Mouse (Mus musculus) stomach, embryonic 15.5 days (tissue): Measurements from ENCODE around the gene Gm13090. TPM values are rescaled to one million over a fixed set of nuclear protein-coding genes. Genes with fewer than 3 reads are reported as not detected.

ENCODE experiments used
- ATAC-seq: fragments of 200-750 bp; cut with Nextera tagmentation; 2 replicates; pipeline ENCODE4 v1.8.0; 2017; ENCODE audit warnings: low read depth, moderate number of reproducible peaks, moderate TSS enrichment; ENCODE audit not compliant: insufficient read depth, low FRiP score
- H3K27ac ChIP-seq: fragments of 300-500 bp; sonication (generic); 2 replicates; pipeline ENCODE4 v1.5.1; 2015; ENCODE audit warnings: mild to moderate bottlenecking, inconsistent platforms
- H3K27me3 ChIP-seq: fragments of 300-500 bp; sonication (generic); replicated peaks from 2 replicates; pipeline ENCODE4 v1.6.1; 2015; ENCODE audit warnings: inconsistent platforms
- H3K36me3 ChIP-seq: fragments of 300-500 bp; sonication (generic); 2 replicates; pipeline ENCODE4 v1.6.1; 2015; ENCODE audit warnings: inconsistent platforms
- H3K4me1 ChIP-seq: fragments of 300-500 bp; sonication (generic); 2 replicates; pipeline ENCODE4 v1.6.1; 2015; ENCODE audit warnings: inconsistent platforms
- H3K4me2 ChIP-seq: fragments of 300-500 bp; sonication (generic); 2 replicates; pipeline ENCODE4 v1.6.1; 2015; ENCODE audit warnings: mild to moderate bottlenecking, inconsistent platforms
- H3K4me3 ChIP-seq: fragments of 300-500 bp; sonication (generic); replicated peaks from 2 replicates; pipeline ENCODE4 v1.5.1; 2015; ENCODE audit warnings: inconsistent platforms
- H3K9ac ChIP-seq: fragments of 300-500 bp; sonication (generic); 2 replicates; pipeline ENCODE4 v1.6.1; 2015; ENCODE audit warnings: inconsistent platforms
- H3K9me3 ChIP-seq: fragments of 300-500 bp; sonication (generic); 2 replicates; pipeline ENCODE4 v1.6.1; 2016; ENCODE audit warnings: inconsistent platforms
- WGBS: fragments of 180-500 bp; shearing (Covaris S2); methylation state at CpG from one replicate; pipeline ENCODE4 v1.1.7; 2015; 5-methylcytosine and 5-hydroxymethylcytosine counted together
- polyA plus RNA-seq: library from polyadenylated mRNA; unstranded; fragments of >200 nt; fragmentation: Nextera tagmentation; extraction: Ambion mirVana; gene quantifications from 2 replicates; pipeline ENCODE4 v1.2.1, GENCODE M21; 2015

Gene Gm13090
- polyA plus RNA-seq, 1 experiment from 2014 or later: not detected

DNA sequence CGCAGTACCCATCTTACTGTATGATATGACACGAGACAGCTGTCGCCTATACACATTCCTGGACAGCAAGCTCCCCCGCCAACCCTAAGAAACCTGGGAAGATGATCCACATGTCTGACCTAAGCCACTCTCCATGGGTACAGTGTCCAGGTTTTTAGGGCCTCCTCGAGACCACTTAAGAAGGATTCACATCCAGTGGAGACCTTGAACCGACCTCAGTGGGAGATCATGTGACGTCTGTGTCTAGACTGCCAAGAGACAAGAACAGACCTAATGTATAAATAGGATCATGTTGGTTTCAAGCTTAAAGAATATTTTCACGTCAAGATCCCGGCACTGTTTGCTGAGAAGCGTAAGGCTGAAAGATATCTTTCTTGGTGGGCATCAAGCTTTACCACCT lies 14.8 kb downstream of the Gm13090 start:
- Histone ChIP-seq H3K27me3 (peaks cover 23% of the 10 kb centered on the region), H3K9me3 (no peaks in the 10 kb centered on the region), H3K27ac (no peak overlapping the region), H3K36me3 (no peaks in the 10 kb centered on the region), H3K4me3 (no peak overlapping the region), H3K4me1 (0 out of 2 replicates have a peak, but pooled peaks cover 9% of the 10 kb centered on the region), H3K9ac (no peak overlapping the region), H3K4me2 (no peak overlapping the region)
- ATAC-seq: no peak
- WGBS: 71% methylated on average over 10 of the region's 10 CpGs

DNA sequence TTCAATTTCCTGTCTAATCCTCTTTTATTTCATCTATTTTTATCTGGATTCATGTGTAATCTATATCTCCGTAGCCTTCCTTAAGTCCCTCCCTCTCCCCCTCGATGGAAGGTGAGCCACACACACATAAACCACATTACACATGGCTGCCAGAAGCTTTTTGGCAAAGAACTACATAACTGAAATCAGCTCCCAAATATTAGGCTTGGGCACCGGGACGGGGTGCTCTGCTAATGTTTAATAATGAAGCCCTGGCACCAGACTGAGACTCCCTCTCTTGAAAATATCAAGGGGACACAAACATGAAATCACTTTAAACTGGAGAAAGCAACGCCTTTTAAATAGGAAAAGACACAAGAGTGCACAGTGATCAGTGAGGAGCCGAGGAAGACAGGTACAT lies 16.5 kb downstream of the Gm13090 start:
- WGBS: 69% methylated on average over 6 of the region's 6 CpGs
- Histone ChIP-seq H3K27ac (no peak overlapping the region), H3K27me3 (peaks cover 33% of the 10 kb centered on the region), H3K9me3 (no peaks in the 10 kb centered on the region), H3K4me2 (no peak overlapping the region), H3K36me3 (no peaks in the 10 kb centered on the region), H3K9ac (no peak overlapping the region), H3K4me1 (0 out of 2 replicates have a peak, but pooled peaks cover 9% of the 10 kb centered on the region), H3K4me3 (no peak overlapping the region)
- no peak for ATAC-seq

DNA sequence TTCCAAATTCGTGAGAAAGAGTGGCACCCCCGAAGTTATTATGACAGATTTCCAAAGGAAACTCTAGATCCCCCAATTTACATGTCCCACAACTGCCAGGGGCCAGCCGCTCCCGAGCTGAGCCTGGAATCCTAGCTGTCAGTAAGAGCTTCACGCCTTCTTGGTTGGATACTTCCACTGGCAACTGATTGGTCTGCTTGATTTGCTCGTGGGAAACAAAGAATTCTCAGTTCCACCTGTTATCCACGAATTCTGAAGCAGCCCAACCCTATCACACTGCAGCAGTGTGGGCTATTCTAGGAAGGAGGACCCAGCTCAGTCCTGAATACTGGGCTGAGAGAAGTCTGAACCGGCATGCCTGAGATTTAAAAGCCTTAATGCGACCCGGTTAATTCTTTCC lies 17.1 kb downstream of the Gm13090 start:
- peaks cover 33% of the 10 kb centered on the region for H3K27me3 ChIP-seq
- no peak overlapping the region for H3K27ac ChIP-seq
- H3K9me3 ChIP-seq: no peaks in the 10 kb centered on the region
- 36% methylated on average over 10 of the region's 10 CpGs for WGBS
- 0 out of 2 replicates have a peak overlapping the region, but pooled peaks have one; percentile 3 for H3K4me3 ChIP-seq
- H3K4me2 ChIP-seq: 0 out of 2 replicates have a peak overlapping the region, but pooled peaks have one; percentile 14
- H3K9ac ChIP-seq: no peak overlapping the region
- H3K4me1 ChIP-seq: 0 out of 2 replicates have a peak, but pooled peaks cover 9% of the 10 kb centered on the region
- no peak for ATAC-seq
- no peaks in the 10 kb centered on the region for H3K36me3 ChIP-seq

DNA sequence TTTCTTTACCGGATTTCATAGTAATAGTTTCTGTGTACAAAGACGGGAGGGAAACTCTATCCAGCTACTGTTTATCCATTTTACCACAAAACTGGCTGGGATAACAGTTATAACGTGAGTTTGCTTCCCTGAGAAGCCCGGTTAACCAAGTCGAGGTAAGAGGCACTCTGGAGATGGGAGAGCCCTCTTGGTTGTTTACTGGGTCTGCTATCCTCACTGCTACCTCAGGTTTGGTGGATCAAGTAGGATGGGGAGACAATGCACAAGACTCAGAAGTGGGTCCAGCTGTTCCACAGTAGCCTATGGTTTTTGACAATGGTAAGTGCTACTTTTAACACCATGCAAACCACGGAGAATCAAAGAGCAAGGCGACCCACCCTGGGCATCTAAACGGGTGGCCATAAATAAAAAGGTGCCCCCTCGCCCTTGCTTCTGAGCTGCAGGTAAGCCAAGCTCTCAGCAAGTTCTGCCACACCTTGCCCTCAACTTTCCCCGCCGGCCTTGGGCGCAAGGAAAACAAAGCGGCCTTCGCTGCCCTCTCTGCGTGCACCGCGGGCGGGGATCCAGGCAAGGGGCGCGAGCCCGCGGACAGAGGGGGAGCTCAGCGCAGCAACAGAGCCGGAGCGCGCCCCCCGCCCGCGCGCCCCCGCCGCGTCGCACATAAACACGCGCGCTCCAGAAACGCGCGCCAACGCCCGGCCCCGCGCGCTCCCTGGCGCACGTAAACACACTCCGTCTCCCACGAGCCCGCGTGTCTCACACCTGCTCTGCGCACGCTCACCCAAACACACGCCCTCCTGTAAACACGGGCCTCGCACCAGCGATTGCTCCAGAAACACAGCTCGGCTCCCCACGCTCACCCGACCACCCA lies 18.0 kb downstream of the Gm13090 start:
- no peaks in the 10 kb centered on the region for H3K9me3 ChIP-seq
- H3K27me3 ChIP-seq: peaks cover 33% of the 10 kb centered on the region
- 0 out of 2 replicates have a peak, but pooled peaks cover 9% of the 10 kb centered on the region for H3K4me1 ChIP-seq
- 3% methylated on average over 60 of the region's 60 CpGs for WGBS
- no peaks in the 10 kb centered on the region for H3K36me3 ChIP-seq
- peak overlapping the region; percentile 99 for H3K4me2 ChIP-seq
- H3K4me3 ChIP-seq: peak overlapping the region; percentile 65
- peak; percentile 12; the same call in 1 of the 2 replicates for ATAC-seq
- H3K27ac ChIP-seq: no peak overlapping the region
- H3K9ac ChIP-seq: peak overlapping the region; percentile 42; the same call in 1 of the 2 replicates

DNA sequence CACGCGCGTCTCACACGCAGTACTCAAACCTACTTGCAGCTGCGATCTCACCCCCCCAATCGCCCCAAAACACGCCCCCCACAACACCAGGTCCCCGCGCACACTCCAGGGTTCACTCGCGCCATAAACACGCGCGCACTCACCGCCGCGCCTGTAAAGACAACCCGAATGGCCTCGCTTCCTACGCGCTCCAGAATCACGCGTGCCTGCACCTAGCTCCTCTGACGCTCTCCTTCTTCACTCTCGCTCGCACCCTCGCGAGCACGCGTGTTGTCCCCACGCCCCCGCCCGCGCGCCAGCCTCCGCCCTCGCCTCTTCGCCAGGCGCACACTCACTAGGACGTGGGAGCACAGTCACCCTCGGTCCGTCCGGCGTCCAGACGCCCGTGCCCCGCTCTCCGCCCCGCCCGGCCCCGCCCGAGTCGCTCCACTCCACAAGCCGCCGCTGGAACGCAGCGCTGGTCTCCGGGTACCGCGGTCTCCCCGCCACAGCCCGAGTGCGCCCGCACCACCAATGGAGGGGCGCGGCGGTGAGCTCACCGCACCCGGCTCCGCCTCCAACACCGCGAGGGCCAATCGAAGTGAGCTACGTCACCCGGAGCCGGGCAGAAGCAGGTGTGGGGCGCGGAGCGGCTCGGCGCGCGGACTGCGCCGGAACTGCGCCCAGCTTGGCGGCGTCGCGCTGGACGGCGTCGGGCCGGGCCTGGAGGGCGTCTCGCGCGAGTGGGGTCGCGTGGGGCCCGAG lies 18.8 kb downstream of the Gm13090 start:
- 0 out of 2 replicates have a peak overlapping the region, but pooled peaks have one; percentile 18 for H3K27ac ChIP-seq
- H3K9ac ChIP-seq: peak overlapping the region; percentile 42; the same call in 1 of the 2 replicates
- H3K36me3 ChIP-seq: no peaks in the 10 kb centered on the region
- peak; percentile 96 for ATAC-seq
- no peaks in the 10 kb centered on the region for H3K9me3 ChIP-seq
- under 1% methylated on average over 86 of the region's 101 CpGs for WGBS
- 0 out of 2 replicates have a peak, but pooled peaks cover 9% of the 10 kb centered on the region for H3K4me1 ChIP-seq
- peaks cover 33% of the 10 kb centered on the region for H3K27me3 ChIP-seq
- H3K4me2 ChIP-seq: peak overlapping the region; percentile 99
- peak overlapping the region; percentile 65 for H3K4me3 ChIP-seq

DNA sequence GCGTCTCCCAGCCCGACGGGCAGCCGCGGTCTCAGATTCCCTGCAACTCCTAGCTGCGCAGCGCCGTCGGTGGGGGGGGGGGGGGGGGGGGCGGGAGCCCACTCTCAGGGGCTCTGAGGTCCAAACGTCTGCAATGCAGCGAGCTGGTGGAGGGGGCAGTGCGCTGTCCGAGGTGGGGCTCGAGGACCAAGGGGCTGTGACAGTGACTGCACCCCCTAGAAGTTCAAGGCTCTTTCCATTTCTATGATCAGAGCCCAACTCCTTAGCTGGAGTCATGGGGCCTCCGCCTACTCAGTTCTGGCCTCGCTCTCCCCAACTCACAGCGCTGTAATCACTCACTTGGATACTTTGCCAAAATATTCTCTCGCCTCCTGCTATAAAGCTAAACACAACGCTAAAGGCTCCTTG lies 19.5 kb downstream of the Gm13090 start:
- H3K27me3 ChIP-seq: peaks cover 33% of the 10 kb centered on the region

DNA sequence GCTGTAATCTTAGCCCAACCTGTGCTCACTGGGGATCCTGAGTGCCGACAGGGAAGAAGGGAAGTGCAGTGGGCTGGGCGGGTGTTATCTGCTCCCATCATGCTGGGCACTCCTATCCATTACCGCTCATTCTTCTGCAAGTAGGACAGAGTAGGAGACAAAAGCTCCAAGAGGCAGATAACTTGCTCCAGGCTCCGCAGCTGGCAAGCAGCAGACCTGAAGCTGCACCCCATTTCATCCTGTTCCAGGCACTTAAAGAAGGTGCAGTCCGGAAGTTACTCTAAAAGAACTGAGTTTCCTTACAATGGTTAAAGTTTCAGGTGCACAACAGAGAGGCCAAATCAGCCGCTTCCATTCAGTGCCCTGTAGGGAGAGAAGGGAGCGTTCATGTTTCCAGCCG lies 21.9 kb downstream of the Gm13090 start:
- no peak for ATAC-seq
- Histone ChIP-seq H3K9me3 (no peaks in the 10 kb centered on the region), H3K4me3 (no peak overlapping the region), H3K9ac (no peak overlapping the region), H3K4me1 (0 out of 2 replicates have a peak, but pooled peaks cover 9% of the 10 kb centered on the region), H3K27ac (no peak overlapping the region), H3K36me3 (no peaks in the 10 kb centered on the region), H3K4me2 (no peak overlapping the region), H3K27me3 (peaks cover 28% of the 10 kb centered on the region)
- 59% methylated on average over 8 of the region's 8 CpGs for WGBS

More for the DNA sequence above, 19.5 kb downstream of the Gm13090 start:
- WGBS: 3% methylated on average over 10 of the region's 20 CpGs
- Histone ChIP-seq H3K4me1 (0 out of 2 replicates have a peak, but pooled peaks cover 9% of the 10 kb centered on the region), H3K9me3 (no peaks in the 10 kb centered on the region), H3K27ac (0 out of 2 replicates have a peak overlapping the region, but pooled peaks have one; percentile 18), H3K4me2 (peak overlapping the region; percentile 99), H3K36me3 (no peaks in the 10 kb centered on the region), H3K4me3 (peak overlapping the region; percentile 65), H3K9ac (no peak overlapping the region)
- peak; percentile 4; the same call in 1 of the 2 replicates for ATAC-seq

DNA sequence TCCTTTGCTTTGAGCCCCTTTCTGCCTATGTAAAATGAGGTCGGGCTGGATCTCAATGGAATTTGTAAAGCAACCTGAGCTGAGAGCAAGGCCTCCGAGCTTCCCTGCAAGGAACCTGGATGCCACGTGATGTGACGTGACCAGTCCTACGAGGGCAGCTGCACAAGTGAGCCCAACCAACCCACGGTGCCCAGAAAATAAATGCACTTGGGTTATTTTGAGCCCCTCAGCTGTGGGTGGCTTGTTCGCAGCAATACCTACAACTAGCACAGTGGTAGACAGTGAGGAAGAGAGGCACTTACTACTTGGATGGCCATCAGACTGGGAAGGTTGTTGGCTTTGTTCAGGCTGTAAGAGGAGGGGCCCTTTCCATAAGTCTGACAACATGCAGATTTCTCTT lies 25.2 kb downstream of the Gm13090 start:
- 0 out of 2 replicates have a peak, but pooled peaks cover 7% of the 10 kb centered on the region for H3K27me3 ChIP-seq

DNA sequence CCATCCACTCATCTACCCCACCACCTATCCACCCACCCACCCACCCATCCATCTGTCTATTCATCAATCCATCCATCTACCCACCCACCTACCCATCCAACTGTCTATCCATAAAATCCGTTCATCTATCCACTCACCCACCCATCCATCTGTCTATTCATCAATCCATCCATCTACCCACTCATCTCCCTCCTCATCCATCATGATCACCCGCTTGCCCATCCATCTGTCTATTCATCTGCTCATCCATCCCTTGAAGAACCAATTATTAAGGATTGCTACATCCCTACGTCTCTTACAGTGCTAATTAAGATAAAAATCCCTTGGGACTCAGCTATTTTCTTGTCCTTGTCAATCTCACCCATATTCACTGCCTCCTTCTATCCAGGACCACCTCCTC lies 29.5 kb downstream of the Gm13090 start:
- ATAC-seq: no peak
- no peak overlapping the region for H3K27ac ChIP-seq
- no peak overlapping the region for H3K4me2 ChIP-seq
- no peaks in the 10 kb centered on the region for H3K9me3 ChIP-seq
- H3K27me3 ChIP-seq: no peaks in the 10 kb centered on the region
- no peak overlapping the region for H3K9ac ChIP-seq
- H3K36me3 ChIP-seq: no peaks in the 10 kb centered on the region
- no peak overlapping the region for H3K4me3 ChIP-seq
- H3K4me1 ChIP-seq: no peaks in the 10 kb centered on the region
- WGBS: 80% methylated on average over 3 of the region's 3 CpGs

More for the DNA sequence above, 25.2 kb downstream of the Gm13090 start:
- Histone ChIP-seq H3K4me2 (no peak overlapping the region), H3K9me3 (no peaks in the 10 kb centered on the region), H3K9ac (no peak overlapping the region), H3K36me3 (no peaks in the 10 kb centered on the region), H3K4me3 (no peak overlapping the region), H3K4me1 (no peaks in the 10 kb centered on the region), H3K27ac (no peak overlapping the region)
- no peak for ATAC-seq
- WGBS: 82% methylated on average over 7 of the region's 7 CpGs

DNA sequence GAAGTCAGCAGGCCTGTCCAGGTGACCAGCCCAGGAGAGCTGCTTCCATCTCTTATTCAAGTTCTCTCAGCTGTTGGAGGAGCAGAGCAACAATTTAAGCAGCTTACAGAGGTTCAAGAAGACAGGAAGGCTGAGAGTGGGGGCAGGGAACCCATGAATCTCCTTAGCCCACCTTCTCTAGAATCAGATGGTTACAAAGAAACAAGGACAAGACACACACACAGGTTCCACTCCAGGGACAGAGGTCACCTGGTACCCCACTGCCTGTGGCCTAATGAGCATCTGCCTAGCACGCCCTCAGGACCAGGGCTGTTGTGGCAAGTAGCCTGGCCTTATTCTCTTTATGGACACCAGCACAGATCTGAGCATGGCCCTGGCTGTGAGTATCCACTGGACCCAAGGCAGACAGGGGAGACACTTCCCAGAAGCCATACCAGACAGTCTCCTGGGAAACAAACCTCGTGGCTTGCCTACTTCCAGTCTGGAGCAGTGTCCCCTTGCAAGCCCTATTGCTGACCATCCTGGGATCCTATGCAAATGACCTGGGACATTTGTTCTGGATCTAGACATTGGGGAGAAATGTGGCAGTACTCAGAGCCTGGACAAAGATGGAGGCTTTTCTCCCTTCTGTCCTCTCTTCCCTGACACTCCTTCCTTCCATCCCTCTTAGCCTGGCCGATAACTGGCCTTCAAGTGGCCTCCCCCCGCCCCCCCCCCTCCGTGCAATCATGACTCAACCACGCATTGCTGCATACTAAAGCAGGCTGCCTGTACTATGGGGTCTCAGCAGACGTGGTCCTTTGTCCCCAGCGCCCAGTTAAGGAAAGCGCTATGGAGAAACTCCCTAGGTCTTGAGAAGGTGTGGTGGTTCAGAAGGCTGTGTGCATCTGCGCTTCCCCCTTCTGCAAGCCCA lies 38.5 kb downstream of the Gm13090 start:
- Histone ChIP-seq H3K9me3 (no peaks in the 10 kb centered on the region), H3K27me3 (0 out of 2 replicates have a peak, but pooled peaks cover 9% of the 10 kb centered on the region), H3K27ac (peak overlapping the region; percentile 50), H3K36me3 (no peaks in the 10 kb centered on the region), H3K4me1 (peaks cover 16% of the 10 kb centered on the region), H3K4me3 (peak overlapping the region; percentile 61), H3K9ac (peak overlapping the region; percentile 57; the same call in 1 of the 2 replicates), H3K4me2 (peak overlapping the region; percentile 99)
- ATAC-seq: no peak; the same call in 1 of the 2 replicates
- WGBS: 10% methylated on average over 10 of the region's 10 CpGs
